Mouse (Mus musculus) retina, postnatal 1 day (tissue): Measurements from ENCODE around the gene Mast1.
"Not testable (repeated sequence)": the region's sequence is repeated elsewhere in the genome, so short reads cannot be mapped to it uniquely, and the experiment has no call there.

Experiments
- DNase-seq: peaks from one replicate; pipeline ENCODE4 v3.0.0-alpha.2; 2012

Gene Mast1

DNA sequence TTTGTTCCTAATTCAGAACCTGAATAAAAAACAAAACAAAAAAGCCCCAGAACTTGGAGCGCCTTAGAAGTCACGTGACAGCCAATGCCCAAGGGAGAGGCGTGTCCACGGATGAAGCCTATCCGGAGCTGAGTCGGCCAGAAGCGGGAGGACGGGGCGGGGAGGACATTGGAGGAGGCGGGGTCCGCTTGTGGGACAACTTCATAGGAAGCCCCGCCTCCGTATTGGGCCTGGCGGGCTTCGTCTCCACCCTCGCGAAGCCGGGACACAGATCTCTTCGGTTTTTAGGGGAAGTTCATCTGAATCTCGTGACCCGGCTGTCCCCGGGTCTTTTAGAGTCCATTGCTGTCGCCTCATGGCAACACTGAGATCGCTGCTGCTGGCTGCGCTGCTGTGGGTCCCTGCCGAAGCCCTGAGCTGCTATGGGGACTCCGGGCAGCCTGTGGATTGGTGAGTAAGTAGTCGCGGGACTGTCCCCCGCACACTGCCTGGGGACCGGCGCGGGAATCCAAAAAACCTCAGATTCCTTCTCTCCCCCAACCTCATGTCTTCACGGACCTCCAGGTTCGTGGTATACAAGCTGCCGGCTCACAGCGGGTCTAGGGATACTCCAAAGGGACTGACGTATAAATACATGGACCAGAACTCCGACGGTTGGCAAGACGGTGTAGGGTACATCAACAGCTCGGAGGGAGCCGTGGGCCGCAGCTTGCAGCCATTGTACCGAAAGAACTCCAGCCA is 28.6 kb downstream of the Mast1 start, which contains the start of gene Dnase2a:
Gene Dnase2a (plus strand): TSS at position 140 of the 741 bp plus-strand sequence.
- peak; percentile 94 for DNase-seq

GRCm38 (mm10) chr8:84907979-84908378 is 29.2 kb downstream of the Mast1 start:
- not testable (repeated sequence) for DNase-seq

- no peak for DNase-seq
These were observed 29.7 kb downstream of the Mast1 start for GRCm38 (mm10) chr8:84907493-84907892.

DNA sequence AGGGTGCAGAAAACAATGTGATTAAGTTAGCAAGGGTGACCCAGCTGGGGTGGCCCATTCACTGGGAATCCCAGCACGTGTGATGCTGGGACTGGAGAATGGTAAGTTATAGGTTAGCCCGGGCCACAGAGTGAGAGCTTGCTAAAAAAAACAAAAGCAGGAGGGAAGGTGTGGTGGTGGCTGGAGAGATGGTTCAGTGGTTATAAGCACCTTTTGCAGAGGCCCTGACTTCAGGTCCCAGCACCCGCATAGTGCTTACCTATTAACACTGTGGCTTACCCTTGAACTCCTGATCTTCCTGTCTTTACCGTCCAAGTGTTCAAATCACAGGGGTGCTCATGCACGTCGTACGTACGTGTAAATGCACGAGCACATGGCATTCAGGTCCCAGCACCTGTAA is 30.1 kb downstream of the Mast1 start:
- no peak for DNase-seq

DNA sequence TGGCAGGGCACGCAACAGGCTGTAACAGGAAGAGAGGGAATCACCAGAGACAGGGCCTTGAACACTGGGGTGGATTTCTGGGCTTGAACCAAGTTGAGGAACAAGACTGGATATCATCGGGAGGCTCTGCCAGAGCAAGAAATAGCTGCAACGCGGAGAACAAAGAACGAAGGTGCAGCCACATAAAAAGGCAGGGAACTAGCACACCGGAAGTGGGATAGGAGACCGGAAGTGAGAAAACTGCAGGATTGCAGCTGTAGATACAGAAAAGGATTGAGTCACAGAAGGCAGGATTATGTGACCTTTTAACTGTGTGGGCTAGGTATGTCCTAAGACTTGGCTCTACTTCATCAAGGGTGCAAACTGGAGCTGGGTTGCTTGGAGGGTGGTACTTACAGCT is 32.8 kb downstream of the Mast1 start:
- DNase-seq = no peak

DNA sequence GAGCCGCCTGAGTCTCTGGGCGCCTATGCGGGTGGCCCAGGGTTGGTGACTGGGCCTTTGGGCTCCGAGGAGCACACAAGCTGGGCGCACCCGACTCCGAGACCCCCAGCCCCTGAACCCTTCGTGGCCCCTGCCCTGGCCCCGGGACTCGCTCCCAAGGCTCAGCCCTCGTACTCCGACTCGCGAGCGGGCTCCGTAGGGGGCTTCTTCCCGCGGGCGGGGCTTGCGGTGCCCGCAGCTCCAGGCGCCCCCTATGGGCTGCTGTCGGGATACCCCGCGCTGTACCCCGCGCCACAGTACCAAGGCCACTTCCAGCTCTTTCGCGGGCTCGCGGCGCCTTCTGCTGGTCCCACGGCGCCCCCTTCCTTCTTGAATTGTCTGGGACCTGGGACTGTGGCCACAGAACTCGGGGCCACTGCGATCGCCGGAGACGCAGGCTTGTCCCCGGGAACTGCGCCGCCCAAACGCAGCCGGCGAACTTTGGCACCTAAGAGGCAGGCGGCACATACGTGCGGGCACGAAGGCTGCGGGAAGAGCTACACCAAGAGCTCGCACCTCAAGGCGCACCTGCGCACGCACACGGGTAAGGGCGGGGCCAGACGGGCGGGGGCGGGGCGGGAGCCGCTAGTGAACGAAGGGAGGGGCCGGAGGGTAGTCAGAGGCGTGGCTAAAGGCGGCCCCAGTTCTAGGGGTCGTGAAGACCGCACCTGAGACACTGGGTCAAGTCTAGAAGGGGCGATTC is 34.1 kb downstream of the Mast1 start:
- peak; percentile 93 for DNase-seq

DNA sequence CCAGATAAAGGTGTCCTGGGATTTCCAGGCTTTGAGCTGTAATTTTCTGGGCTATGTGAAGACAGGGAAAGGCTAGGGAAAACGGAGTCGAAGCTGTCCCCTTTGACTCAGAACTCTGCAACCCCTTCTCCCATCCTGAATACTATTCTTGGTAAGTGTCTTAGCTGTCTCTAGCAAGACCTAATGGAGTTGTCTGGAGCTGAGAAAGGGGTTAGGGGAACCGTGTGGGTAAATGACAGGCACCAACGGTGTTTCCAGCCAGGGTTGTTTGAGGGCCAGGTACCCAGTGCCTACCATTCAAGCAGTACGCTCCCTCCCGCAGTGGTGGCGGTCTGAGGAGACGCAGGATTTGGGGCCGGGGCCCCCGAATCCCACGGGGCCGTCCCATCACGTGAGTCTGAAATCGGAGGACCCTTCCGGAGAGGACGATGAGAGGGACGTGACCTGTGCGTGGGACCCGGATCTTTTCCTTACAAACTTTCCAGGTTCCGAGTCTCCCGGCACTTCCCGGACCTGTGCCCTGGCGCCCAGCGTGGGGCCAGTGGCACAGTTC is 34.7 kb downstream of the Mast1 start:
- DNase-seq = no peak

GRCm38 (mm10) chr8:84901752-84902151 is 35.4 kb downstream of the Mast1 start, which contains the start of gene Klf1:
Gene Klf1 (plus strand): TSS chr8:84901928.
- no peak for DNase-seq

DNA sequence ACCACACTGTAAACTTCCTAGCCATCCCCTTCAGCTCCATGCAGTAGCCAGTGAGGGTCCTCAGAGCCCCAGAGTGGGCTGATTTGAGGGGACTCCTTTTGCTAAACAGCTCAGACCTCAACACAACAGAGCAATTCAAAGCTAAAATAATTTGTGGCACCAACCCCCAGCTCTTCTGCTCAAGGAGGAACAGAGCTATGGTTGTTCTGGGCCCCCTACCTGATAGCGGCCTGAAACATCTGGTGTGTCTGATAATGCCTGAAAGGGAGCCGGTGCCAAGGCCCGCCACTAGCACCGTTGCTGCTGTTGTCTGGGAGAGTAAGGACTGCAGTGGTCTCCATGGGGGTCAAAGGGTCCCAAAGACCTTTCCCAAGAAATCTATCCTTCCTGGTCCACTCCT is 36.1 kb downstream of the Mast1 start:
- no peak for DNase-seq

- DNase-seq = no peak
These were observed 41.2 kb downstream of the Mast1 start for GRCm38 (mm10) chr8:84895963-84896362.

DNA sequence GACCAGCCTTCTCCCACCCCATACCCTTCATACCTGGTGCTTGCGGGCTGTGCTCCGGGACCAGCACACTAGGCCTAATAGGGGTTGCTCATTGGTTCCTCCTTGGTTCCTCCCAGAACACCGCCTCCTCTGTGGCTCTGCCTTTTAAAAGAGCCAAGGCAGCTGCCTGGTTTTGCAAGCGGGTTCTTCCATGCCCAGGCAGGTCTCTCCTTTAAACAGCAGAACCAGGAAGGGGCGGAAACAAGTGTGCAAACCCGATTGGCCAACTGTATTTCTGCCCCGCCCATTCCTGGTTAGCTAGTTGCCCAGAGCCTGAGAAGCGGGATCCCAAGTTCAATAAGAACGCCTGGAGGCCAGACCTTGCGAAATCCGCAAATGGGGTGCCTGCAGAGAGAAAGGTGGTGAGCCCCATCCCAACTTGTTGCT is 43.4 kb downstream of the Mast1 start, which contains the start of gene Gcdh:
Gene Gcdh (minus strand): TSS at position 213 of the 426 bp plus-strand sequence.
- DNase-seq = peak; percentile 97

DNA sequence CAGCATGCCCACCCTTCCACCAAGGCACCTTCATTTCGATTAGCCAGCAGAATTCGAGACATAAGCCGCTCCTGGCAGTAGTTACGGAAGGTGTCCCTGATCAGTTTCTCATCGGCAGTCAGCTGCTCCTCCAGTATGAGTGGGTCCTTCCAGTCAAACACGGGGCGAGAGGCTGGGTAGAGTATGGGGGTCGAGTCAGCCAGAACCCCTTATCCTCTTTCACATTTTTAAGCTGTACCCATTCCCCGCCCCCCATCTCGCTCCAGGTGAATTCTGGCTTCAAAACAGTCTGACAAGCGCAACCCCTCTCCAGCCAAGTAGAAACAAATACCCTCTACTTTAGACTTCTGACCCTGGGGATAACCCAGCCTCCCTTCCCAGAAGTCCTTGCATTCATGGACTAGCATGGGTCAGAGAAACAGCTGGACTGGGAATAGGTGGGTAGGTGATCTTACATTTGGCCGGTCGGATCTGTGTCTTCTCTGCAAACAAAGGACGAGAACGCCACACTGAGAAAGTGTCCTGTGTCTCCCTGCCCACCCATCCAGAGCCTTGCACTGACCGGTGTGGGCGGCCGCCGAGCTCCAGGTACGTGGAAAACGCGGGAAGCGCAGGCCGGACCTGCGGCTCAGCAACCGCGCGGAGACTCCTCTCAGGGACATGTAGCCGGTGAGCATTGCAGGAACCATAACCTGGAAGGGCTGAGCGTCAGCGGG is 44.0 kb downstream of the Mast1 start:
- DNase-seq = no peak

DNA sequence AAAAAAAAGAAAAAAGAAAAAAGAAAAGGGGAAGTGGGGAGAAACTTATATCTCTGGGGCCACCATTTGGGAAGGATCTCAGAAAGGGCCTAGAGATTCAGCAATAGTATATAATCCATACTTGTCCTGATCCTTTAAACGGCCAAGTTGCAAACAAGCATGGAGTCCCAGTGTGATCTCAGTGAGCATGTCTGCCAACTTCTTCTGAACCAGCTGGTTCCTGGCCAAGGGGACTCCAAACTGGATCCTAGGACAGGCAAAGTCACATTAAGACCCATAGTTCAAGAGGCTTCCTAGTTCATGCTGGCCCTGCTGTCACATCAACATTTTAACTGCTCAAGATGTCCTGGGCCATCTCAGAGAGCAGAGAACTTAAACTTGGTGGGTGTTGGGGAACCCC is 48.0 kb downstream of the Mast1 start:
- DNase-seq = no peak

DNA sequence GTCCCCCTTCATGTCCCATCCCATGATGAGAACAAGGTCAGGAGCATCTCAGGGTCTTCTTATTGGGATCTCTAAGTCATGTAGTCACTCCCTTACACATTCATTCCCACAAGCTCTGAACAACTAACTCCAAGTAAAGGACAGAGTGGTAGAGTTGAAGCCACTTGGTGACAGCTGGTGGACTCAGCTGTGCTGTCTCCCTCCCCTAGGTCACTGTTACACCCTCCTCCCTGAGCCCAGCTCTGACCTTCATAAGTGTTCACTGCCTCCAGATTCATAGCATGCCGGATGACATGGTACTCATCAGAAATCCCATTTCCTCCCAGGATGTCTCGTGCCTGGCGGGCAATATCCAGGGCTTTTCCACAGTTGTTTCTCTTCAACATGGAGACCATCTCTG is 48.9 kb downstream of the Mast1 start:
- DNase-seq = no peak

DNA sequence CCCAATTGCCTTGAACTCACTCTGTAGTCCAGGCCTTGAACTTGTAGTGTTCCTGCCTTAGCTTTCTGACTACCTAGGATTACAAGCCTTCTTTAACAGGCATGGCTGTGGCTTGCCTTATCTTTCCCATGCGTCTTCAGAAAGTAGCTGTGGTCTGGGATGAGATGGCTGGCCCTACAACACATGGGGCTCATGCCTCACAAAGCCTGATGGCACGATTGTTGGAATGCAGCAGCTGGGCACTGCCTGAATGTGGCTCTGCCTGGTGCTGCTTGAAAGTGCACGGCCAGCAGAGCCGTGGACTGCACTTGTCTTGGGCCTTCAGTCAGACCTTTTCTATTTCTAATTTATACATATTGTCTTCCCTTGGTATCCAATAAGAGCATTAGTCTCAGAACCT is 52.4 kb downstream of the Mast1 start:
- DNase-seq = no peak

DNA sequence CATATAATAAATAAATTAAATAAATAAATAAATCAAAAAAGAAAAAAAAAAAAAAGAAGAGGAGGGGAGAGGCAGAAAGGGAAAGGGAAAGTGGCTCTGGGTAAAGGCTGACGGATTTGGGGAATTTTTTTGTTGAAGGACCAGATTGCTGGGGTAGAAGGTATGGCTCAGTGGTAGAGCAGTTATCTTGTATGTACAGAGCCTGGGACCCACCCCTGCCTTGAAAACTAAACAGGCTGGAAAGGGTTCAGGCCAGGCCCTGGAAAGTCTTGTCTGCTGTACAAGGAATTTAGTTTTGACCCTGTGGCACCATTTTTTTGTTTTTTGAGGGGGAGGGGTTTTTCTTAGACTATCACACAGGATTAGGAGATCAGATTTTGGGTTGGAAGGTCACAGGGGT is 58.2 kb downstream of the Mast1 start:
- no peak for DNase-seq

DNA sequence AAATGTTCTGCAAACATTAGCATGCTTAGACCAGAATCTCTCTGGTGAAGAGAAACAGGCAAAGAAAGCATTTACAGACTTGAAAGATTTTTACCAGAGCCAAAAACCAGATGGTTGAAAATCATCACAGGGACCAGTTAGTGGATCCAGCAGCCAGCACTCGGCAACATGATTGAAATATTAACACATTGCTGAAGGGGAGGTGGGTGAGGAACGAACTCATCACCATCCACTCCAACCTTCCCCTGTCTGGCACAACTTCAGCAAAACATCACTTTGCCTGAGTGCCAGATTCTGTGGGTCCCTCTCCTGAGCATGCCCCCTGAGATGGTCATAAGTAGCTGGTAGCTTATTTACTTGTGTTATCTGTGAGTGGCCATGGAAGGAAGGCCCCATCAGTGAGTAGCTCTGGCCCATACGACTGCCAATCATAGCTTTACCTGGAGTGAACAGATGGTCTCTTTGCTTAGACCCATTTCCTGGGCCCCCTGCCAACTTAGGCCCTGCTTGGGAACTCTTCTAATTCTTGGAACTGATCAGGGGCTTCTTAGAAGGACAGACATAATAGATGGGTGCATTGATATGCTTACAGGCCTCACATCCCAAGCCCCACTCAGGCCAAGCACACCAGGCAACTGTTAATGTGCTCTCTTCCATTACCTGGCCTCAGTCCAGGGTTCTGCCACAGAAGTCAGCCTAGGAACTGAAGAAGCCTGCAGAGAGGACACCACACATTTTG is 59.7 kb downstream of the Mast1 start:
- no peak for DNase-seq

- DNase-seq = no peak
These were observed 62.8 kb downstream of the Mast1 start for GRCm38 (mm10) chr8:84874339-84874738.

- DNase-seq = no peak
These were observed 64.1 kb downstream of the Mast1 start for GRCm38 (mm10) chr8:84873016-84873415.

DNA sequence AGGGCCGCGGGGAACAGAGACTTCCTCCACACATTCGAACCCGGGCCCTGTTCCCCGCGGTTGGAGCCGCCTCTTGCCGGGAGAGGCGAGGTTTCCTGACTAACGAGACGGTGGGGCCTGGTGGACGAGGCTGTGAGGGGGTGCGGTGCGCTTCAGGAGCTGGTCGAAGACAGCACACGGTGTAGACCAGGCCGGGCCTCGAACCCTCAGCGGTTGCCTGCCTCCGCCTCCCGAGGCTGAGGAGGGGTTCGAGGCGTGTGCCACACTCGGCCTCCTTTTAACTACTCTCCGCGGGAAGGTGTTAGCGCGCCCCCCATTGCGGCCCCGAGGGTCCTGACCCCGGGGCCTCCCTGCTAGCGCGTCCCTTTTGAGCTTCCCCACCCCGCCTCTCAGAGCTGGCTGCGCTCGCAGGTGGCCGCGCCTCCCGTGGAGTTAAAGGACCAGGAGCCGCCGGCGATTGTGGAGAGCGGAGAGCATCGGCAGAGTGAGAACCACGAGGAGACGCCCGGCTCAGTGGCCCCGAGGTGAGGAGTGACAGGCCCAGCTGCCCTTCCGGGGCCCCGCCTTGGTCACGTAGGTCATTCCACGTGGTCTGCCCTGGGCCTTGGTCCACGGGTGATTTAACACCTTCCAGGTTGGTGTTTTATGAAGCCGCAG is 64.7 kb downstream of the Mast1 start:
- DNase-seq = peak; percentile 64

DNA sequence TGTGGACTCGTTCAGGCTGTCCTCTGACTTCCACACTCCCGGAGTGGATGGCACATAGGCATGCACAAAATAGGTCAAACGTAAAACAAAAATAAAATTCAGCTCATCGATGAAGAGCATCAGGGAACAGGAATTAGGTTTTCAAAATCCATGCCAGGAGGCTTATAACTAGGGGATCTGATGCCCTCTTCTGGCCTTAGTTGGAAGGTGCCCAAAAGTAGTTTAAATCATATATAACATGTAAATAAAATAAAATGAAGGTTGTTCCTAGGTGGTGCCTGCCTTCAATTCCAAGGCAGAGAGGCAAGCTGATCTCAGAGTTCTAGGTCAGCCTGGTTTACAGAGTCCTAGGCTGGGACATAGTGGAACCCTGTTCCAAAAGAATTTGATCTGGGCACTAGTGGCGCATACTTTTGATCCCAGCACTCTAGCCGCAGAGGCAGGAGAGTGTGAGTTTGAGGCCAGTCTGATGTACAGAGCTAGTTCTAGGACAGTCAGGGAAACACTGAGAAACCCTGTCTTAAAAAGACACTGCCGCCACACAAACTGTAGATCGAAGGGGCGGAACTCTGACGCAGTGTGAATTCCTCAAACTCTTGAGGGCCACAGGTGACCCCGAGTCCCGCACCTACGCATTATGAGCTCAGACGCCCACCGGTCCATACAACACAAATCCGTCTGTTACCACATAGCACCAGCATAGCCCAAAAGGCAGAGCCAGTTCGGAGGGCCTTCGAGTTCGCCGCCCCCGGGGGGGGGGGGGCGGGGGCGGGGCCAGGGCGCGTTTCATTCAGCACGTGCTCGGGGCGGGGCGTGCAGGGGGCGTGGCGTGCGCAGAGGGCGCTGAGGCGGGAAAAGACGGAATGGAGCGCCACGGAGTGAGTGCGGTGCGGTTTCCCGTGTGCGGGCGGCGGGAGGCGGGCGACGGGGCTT is 65.5 kb downstream of the Mast1 start, which contains the start of gene Syce2:
Gene Syce2 (plus strand): TSS at position 736 of the 933 bp plus-strand sequence.
- peak; percentile 80 for DNase-seq
